Mouse (Mus musculus) bone marrow macrophage, adult 2 months (primary cell): Measurements from ENCODE around the gene Cdcp1.

Experiments used
- CTCF ChIP-seq: IDR thresholded peaks from 2 replicates; pipeline ENCODE4 v1.5.1; 2012; ENCODE audit warnings: low read depth, mild to moderate bottlenecking, low read length, moderate library complexity
- POLR2A ChIP-seq: IDR thresholded peaks from 2 replicates; pipeline ENCODE4 v1.6.1; 2012; ENCODE audit warnings: mild to moderate bottlenecking, low read depth, low read length, borderline replicate concordance

GRCm38 (mm10) chr9:123228671-123229070, 12.8 kb upstream of the Cdcp1 start:
- TF ChIP-seq CTCF (no peak), POLR2A (no peak)
